Mouse (Mus musculus): ENCODE measurements around the gene Gm45785. TPM values are rescaled to one million over a fixed set of nuclear protein-coding genes. Genes with fewer than 3 reads are reported as not detected.

Gene Gm45785
- total RNA-seq, 1 experiment from 2014 or later = 0.50 TPM

Other genes starting within 250 kb of the Gm45785 start
- not detected in 2 replicates for gene Olfr61, start 227.4 kb downstream of the Gm45785 start, total RNA-seq (2017)
- gene Olfr53, start 209.9 kb downstream of the Gm45785 start, total RNA-seq (2017) = not detected in 2 replicates
- gene Olfr539, start 196.4 kb downstream of the Gm45785 start, total RNA-seq (2017) = not detected in 2 replicates
- gene Olfr45, start 174.4 kb downstream of the Gm45785 start, total RNA-seq (2017) = not detected in 2 replicates
- gene Olfr541, start 159.1 kb downstream of the Gm45785 start, total RNA-seq (2017) = not detected in 2 replicates
- not detected in 2 replicates for gene Cyp2e1, start 92.6 kb downstream of the Gm45785 start, total RNA-seq (2017)
- 0.15 and 0.23 TPM in 2 replicates for gene Syce1, start 68.5 kb downstream of the Gm45785 start, total RNA-seq (2017)
- gene Zfp941, start 34.2 kb downstream of the Gm45785 start, total RNA-seq (2017) = 1.5 and 3.0 TPM in 2 replicates
- not detected in 2 replicates for gene Urah, start 21.3 kb downstream of the Gm45785 start, total RNA-seq (2017)
- gene Scgb1c1, start 10.8 kb downstream of the Gm45785 start, total RNA-seq (2017) = not detected in 2 replicates
- gene Odf3, start 8.5 kb downstream of the Gm45785 start, total RNA-seq (2017) = not detected in 2 replicates
- 36.0 and 38.0 TPM in 2 replicates for gene Ric8a, start 626 bp upstream of the Gm45785 start, total RNA-seq (2017)
- 13.8 and 24.0 TPM in 2 replicates for gene Bet1l, start 1.2 kb upstream of the Gm45785 start, total RNA-seq (2017)
- 182 and 184 TPM in 2 replicates for gene Psmd13, start 25.6 kb upstream of the Gm45785 start, total RNA-seq (2017)
- 34.3 and 38.6 TPM in 2 replicates for gene Sirt3, start 26.0 kb upstream of the Gm45785 start, total RNA-seq (2017)
- gene Cox8b, start 44.1 kb upstream of the Gm45785 start, total RNA-seq (2017) = not detected in 2 replicates
- 0.18 and 0.49 TPM in 2 replicates for gene Nlrp6, start 64.6 kb upstream of the Gm45785 start, total RNA-seq (2017)
- 8.0 and 12.1 TPM in 2 replicates for gene Pgghg, start 85.1 kb upstream of the Gm45785 start, total RNA-seq (2017)
- not detected in 2 replicates for gene Ifitm5, start 94.0 kb upstream of the Gm45785 start, total RNA-seq (2017)
- gene Gm45717, start 99.6 kb upstream of the Gm45785 start, total RNA-seq (2017) = 0.96 TPM in 1 of 2 replicates, not detected in the other
- 275 and 332 TPM in 2 replicates for gene Ifitm2, start 99.7 kb upstream of the Gm45785 start, total RNA-seq (2017)
- 120 and 124 TPM in 2 replicates for gene Ifitm1, start 110.9 kb upstream of the Gm45785 start, total RNA-seq (2017)
- gene Ifitm3, start 154.4 kb upstream of the Gm45785 start, total RNA-seq (2017) = 143 and 146 TPM in 2 replicates
- gene Ifitm6, start 161.6 kb upstream of the Gm45785 start, total RNA-seq (2017) = 8.2 TPM in 1 of 2 replicates, not detected in the other
- gene Gm17387, start 172.8 kb upstream of the Gm45785 start, total RNA-seq (2017) = not detected in 2 replicates
- gene B4galnt4, start 204.8 kb upstream of the Gm45785 start, total RNA-seq (2017) = 0.19 and 0.82 TPM in 2 replicates
- 0.19 and 3.4 TPM in 2 replicates for gene Pkp3, start 221.9 kb upstream of the Gm45785 start, total RNA-seq (2017)
- 17.7 and 26.1 TPM in 2 replicates for gene Sigirr, start 244.2 kb upstream of the Gm45785 start, total RNA-seq (2017)